Mouse (Mus musculus): ENCODE results near the gene Dxo.

Gene Dxo

GRCm38 (mm10) chr17:34881683-34882310, 45.0 kb downstream of the Dxo start, which contains the start of gene Gm20547:
Gene Gm20547 (minus strand): TSS chr17:34882042.
- DNase-seq (ENCODE audit: low read depth, low spot score): no peak

DNA sequence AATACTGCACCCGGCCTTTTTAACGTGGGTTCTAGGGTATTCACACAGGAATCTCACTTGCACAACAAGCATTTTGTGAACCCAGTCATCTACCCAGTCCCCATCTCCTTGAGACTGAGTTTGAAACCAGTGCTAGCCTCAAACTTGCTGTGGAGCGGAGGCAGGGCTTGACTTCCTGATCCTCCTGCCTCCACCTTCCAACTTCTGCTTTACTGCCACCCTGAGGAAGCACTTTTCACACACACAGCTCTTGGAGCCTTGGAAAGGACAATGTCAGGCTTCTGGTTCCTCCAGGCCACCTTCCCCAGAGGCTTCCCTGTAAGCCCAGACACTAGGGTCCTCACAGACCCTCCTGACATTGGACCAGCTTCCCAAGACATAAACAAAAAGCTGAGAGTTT, 46.5 kb downstream of the Dxo start:
- no peak for DNase-seq (ENCODE audit: low read depth, low spot score)

DNA sequence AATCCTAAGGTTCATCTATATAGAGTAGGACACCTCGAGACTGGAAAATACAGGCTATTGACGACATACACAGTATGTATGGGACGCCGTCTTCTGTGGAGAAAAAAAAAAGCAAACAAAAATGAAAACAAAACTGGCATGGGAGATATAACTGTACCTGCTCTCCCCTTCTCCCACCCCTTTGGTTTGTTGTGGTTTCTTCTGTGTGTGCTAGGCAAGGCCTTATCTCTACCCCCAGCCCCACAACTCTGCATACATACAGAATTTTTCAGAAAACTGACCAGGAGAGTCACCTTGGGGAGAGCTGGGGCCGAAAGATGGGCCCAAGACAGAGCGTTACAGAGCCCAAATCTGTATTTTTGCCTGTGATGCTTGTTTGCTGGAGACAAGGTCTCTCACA, 47.9 kb downstream of the Dxo start:
- DNase-seq (ENCODE audit: low read depth, low spot score): no peak

DNA sequence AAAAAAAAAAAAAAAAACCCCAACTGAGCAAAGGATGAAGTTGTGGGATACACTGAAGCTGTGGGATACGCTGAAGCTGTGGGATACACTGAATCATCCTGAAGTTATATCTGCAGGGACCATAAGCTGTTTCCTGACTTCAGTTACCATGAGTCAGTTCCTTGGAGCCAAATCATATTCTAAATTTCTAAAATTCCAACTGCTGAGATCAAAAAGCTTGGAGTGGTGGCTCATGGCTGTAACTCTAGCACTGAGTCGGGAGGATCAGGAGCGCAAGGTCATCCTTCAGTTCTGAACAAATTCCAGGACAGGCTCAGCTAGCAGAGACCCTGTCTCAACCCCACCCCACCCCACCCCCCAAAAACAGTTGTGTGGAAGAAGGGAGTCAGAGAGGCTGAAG, 48.8 kb downstream of the Dxo start:
- no peak for DNase-seq (ENCODE audit: low read depth, low spot score)

DNA sequence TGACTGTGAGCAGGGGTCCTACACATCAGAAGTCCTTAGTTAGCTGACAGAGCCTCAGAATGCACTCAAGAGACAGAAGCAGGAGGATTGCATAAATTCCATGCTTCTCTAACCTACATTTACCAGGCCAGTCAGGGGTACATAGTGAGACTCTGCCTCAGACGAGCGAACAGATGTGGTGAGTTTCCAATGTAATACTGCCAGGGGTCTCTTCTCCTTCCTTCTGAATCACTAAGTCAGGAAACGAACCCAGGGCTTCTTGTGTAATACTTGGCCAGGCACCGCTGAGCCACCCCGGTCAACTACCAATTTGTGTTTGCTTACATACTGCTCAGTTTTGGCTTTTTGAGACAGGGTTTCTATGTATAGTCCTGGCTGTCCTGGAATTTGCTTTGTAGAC, 51.1 kb downstream of the Dxo start:
- DNase-seq (ENCODE audit: low read depth, low spot score): no peak

Measured in ES-CJ7 (cell line).